In the genomic region with DNA sequence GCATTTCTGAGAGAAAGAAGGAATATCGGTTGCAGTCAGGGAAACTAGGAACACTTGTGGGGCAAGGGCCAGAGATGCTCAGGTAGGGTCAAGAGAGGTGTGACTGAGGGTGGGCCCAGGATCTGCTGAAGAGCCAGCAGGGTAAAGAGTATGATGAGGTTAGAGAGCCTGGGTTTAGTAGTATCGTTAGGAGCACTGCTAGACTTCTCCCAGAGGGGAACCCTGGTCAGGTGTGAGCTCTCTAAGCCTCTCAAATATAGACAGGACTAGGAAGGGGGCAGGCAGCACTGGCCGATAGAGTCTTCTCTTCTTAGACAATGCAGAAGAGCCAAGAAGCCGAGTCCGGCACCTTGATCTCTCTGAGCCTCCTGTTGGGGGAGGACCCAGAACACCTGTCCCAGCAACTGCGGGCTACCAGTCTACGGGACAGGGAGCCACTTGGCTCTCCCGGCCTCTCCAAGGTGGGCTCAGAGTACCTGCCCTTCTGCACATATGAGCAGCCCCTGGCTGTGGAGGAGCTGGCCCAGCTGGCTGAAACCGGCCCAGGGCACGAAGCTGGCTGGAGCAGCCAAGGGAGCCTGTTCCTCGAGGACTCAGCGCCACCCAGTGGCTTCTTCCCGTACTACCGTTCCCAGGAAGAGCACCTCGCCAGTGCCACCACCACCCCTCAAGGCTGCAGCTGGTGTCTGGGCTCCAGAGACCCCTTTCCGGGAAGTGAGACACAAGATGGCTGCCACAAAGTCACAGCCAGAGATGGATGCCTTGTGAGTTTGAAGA, we compare ENCODE assay signal across 7 mouse cellular contexts. TPM values are rescaled to one million over a fixed set of nuclear protein-coding genes. Genes with fewer than 3 reads are reported as not detected.
DNase-seq lines count a peak whose midpoint lies in the region; ATAC-seq lines count a peak whose summit lies in the region.

No protein-coding gene starts in this region.

- peaks cover 11% of the 10 kb centered on the region for H3K4me1 ChIP-seq in midbrain, embryonic 12.5 days
- H3K4me1 ChIP-seq in stomach, embryonic 14.5 days (ENCODE audit: control insufficient read depth, insufficient read depth, low read length), result no peaks in the 10 kb centered on the region

- H3K9me3 ChIP-seq in midbrain, embryonic 12.5 days, result no peaks in the 10 kb centered on the region
- H3K9me3 ChIP-seq in stomach, embryonic 14.5 days (ENCODE audit: control insufficient read depth, low read depth, low read length), result no peaks in the 10 kb centered on the region

- H3K27me3 ChIP-seq in midbrain, embryonic 12.5 days, result peaks cover 55% of the 10 kb centered on the region
- no peaks in the 10 kb centered on the region for H3K27me3 ChIP-seq in stomach, embryonic 14.5 days (ENCODE audit: control insufficient read depth, insufficient read depth, low read length)

- WGBS in midbrain, embryonic 12.5 days, result 30% methylated on average over 16 of the region's 16 CpGs
- 31% methylated on average over 16 of the region's 16 CpGs for WGBS in stomach, embryonic 14.5 days

- intact Hi-C loops in left cerebral cortex, postnatal 25 days (cut with DNase I), result loop anchor here (1.0 kb wide), 1 partner anchor 150 kb away; no protein-coding TSS in a partner anchor

- H3K9ac ChIP-seq in midbrain, embryonic 12.5 days (replicated peaks), result no peak overlapping the region
- no peak overlapping the region for H3K9ac ChIP-seq in stomach, embryonic 14.5 days (replicated peaks; ENCODE audit: low read depth, low read length)

- H3K4me2 ChIP-seq in midbrain, embryonic 12.5 days (replicated peaks), result no peak overlapping the region
- H3K4me2 ChIP-seq in stomach, embryonic 14.5 days (replicated peaks; ENCODE audit: low read depth, low read length), result no peak overlapping the region

- no peak overlapping the region for H3K4me3 ChIP-seq in midbrain, embryonic 12.5 days
- H3K4me3 ChIP-seq in stomach, embryonic 14.5 days (ENCODE audit: low read depth, low read length), result no peak overlapping the region

- ATAC-seq in midbrain, embryonic 12.5 days (ENCODE audit: low FRiP score, low read depth), result peak; percentile 84
- peak; percentile 75 for ATAC-seq in stomach, embryonic 14.5 days (ENCODE audit: insufficient number of reproducible peaks, insufficient read depth, low FRiP score, low read depth)

- H3K36me3 ChIP-seq in midbrain, embryonic 12.5 days, result no peaks in the 10 kb centered on the region
- H3K36me3 ChIP-seq in stomach, embryonic 14.5 days (ENCODE audit: control insufficient read depth, insufficient read depth, low read length), result no peaks in the 10 kb centered on the region

- no peak overlapping the region for H3K27ac ChIP-seq in midbrain, embryonic 12.5 days (replicated peaks)
- H3K27ac ChIP-seq in stomach, embryonic 14.5 days (ENCODE audit: low read length), result no peak overlapping the region

- DNase-seq in adipocyte (ENCODE audit: low spot score), result peak; percentile 42
- DNase-seq in cerebellum, adult 9-11 months, result peak; percentile 69
- DNase-seq in frontal cortex, postnatal 25 days (ENCODE audit: low spot score in 2 of 2), result peak; percentile 73 to 78
- DNase-seq in induced T-regulatory cell, adult 2 months (ENCODE audit: low read depth), result peak; percentile 42
- peak; percentile 65 to 72 for DNase-seq in left cerebral cortex, postnatal 25 days (ENCODE audit: low spot score in 2 of 2)

RNA-seq across cellular contexts. Expression of a gene that starts 2.5 kb away (rescaled TPM):
- total RNA-seq in left cerebral cortex, postnatal 25 days (2021), result not detected
- not detected in 2 replicates for polyA plus RNA-seq in midbrain, embryonic 12.5 days (2016; fragmentation: Nextera tagmentation; extraction: Ambion mirVana)
- polyA plus RNA-seq in stomach, embryonic 14.5 days (2014; fragmentation: Nextera tagmentation; extraction: Ambion mirVana), result not detected in 2 replicates

RNA-seq across cellular contexts. Expression of a gene that starts 9.2 kb away (rescaled TPM):
- total RNA-seq in left cerebral cortex, postnatal 25 days (2021), result under 1 TPM in 1 of 2 experiments, not detected in 1; 0.14 TPM
- not detected in 2 replicates for polyA plus RNA-seq in midbrain, embryonic 12.5 days (2016; fragmentation: Nextera tagmentation; extraction: Ambion mirVana)
- polyA plus RNA-seq in stomach, embryonic 14.5 days (2014; fragmentation: Nextera tagmentation; extraction: Ambion mirVana), result 0.09 and 0.27 TPM in 2 replicates

RNA-seq across cellular contexts. Expression of a gene that starts 53.1 kb away (rescaled TPM):
- total RNA-seq in left cerebral cortex, postnatal 25 days (2021), result not detected
- polyA plus RNA-seq in midbrain, embryonic 12.5 days (2016; fragmentation: Nextera tagmentation; extraction: Ambion mirVana), result not detected in 2 replicates
- polyA plus RNA-seq in stomach, embryonic 14.5 days (2014; fragmentation: Nextera tagmentation; extraction: Ambion mirVana), result not detected in 2 replicates
